Mouse (Mus musculus): Measurements from ENCODE around the gene Csnk1d. TPM values are rescaled to one million over a fixed set of nuclear protein-coding genes. Genes with fewer than 3 reads are reported as not detected.

Csnk1d gene
- 152 and 176 TPM in 2 replicates for polyA plus RNA-seq (2012; ENCODE audit: insufficient read depth, low replicate concordance)

DNA sequence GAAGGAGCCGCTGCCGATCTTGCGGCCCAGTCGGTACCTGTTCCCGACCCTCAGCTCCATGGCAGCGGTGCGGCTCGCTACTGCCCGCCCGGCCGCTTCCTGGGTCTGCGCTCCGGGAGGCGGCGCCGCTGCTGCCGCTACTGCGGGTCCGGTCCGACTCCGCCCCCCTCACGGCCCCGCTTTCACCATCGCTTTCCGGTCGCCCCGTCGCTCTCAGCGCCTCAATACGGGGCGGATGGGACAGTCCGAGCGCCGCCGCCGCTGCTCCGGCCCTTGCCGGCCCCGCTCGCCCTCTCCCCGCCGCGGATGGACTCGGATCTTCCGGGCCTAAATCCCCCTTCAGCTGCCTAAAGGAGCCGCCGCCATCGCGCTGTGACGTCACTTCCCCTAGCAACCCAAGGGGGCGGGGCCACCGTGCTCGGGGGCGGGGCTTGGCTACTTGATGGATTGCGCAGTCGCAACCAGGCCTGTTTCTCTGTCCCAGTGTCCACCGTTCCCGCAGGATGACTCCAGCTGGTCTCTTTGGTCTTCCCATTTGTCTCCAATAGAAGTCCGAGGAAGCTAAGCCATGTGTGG is at the start of gene Csnk1d:
Gene Csnk1d (minus strand): TSS at position 380 of the 576 bp plus-strand sequence.
- no peaks in the 10 kb centered on the region for H3K9me3 ChIP-seq
- peaks cover 64% of the 10 kb centered on the region for H3K36me3 ChIP-seq (replicated peaks; ENCODE audit: low read length)
- H3K27me3 ChIP-seq (replicated peaks), result no peaks in the 10 kb centered on the region
- H3K4me1 ChIP-seq, result peaks cover 77% of the 10 kb centered on the region
- TF ChIP-seq GATA1 (IDR thresholded peaks at IDR 0.05; ENCODE audit: borderline replicate concordance, low read length), result no peak
- no peak for TF ChIP-seq FLI1 (IDR thresholded peaks at IDR 0.05; ENCODE audit: low read length)
- H3K4me3 ChIP-seq (replicated peaks), result peak within 1 kb of the TSS; percentile 95

DNA sequence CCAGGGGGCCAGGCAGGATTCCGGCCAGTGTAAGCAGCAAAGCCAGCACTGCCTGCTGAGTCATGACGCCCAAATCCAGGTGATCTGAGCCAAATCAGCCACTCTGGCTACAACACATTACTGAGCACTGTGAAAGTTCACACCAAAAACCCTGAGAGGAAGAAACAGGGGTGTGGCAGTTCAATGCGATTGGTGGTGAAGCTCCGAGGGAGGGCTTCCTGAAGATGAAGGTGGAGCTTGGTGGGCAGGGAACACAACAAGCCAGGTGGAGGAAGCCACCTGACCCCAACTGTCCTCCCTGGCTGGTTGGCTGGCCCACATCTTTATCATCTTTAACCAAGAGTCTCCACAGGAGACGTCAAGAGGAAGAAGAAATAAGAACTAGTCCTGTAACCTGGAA is 48.2 kb upstream of the Csnk1d start, which contains the start of gene Cd7:
Gene Cd7 (minus strand): TSS at position 117 of the 400 bp plus-strand sequence.
- Histone ChIP-seq H3K4me3 (replicated peaks) (peak within 1 kb of the TSS; percentile 62), H3K4me1 (peaks cover 85% of the 10 kb centered on the region), H3K27me3 (replicated peaks) (peaks cover 75% of the 10 kb centered on the region), H3K36me3 (replicated peaks; ENCODE audit: low read length) (peaks cover 47% of the 10 kb centered on the region), H3K9me3 (no peaks in the 10 kb centered on the region)
- no peak for TF ChIP-seq GATA1 (IDR thresholded peaks at IDR 0.05; ENCODE audit: borderline replicate concordance, low read length)
- no peak for TF ChIP-seq FLI1 (IDR thresholded peaks at IDR 0.05; ENCODE audit: low read length)

DNA sequence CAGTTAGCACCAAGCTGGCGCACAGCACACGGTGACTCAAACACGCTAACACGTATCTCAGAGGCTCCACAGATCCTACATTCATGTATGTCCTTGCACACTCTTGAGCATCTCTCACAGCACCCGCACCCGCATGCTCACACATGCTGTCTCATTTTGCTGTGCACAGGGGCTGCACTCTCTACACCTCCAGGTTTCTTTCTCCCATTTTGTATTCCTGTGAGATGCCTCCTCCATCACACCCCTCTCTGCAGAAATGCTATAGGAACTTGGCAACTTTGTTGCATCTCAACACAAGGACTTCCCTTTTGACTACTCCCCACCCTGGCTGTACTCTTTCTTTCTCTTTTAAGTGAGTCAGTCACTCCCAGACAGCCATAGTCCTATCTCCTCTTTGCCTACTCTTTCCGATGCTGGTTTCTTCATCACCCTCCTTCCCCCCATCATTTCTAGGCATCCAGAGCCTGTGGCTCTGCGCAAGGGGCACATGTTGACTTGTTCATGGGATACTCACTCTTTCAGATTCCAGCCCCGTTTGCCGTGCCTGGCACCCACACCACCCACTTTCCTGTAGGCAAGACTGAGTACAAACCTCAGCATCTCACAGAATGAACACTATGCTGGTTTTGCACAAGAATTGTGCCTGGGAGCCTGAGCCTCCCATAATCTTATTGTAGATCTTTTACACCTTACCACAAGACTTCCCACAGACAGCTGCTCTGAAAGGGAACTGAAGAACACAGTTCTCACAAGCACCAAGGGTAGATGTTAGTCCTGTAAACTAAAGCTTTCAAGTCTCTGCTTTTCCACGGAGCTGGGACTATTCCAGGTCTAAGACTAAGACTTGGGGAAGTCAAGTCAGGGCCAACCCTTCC is 47.5 kb upstream of the Csnk1d start:
- TF ChIP-seq GATA1 (IDR thresholded peaks at IDR 0.05; ENCODE audit: borderline replicate concordance, low read length) (no peak), FLI1 (IDR thresholded peaks at IDR 0.05; ENCODE audit: low read length) (no peak)
- H3K4me3 ChIP-seq (replicated peaks), result peak overlapping the region; percentile 62
- H3K9me3 ChIP-seq, result no peaks in the 10 kb centered on the region
- H3K4me1 ChIP-seq, result peaks cover 85% of the 10 kb centered on the region
- peaks cover 70% of the 10 kb centered on the region for H3K27me3 ChIP-seq (replicated peaks)
- H3K36me3 ChIP-seq (replicated peaks; ENCODE audit: low read length), result peaks cover 41% of the 10 kb centered on the region

DNA sequence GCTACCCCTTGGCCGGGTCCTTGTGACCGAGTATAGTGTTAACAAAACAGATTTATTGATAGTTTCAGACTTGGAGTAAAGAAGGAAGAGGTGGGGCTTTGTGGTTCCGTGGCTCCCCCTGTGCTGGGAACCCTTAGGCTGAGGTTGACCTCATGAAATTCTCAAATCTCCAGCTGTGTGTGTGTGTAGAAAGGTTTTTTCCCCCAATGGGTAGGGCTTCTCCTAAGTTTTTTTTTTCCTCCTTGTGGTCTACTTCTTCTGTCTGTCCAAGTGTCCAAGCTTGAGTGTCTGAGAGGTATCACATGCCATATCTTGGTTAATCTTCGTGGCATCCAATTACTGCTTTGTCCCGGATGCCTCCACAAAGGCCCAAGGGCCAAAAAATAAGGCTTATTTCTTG is 42.0 kb upstream of the Csnk1d start:
- Histone ChIP-seq H3K27me3 (replicated peaks) (peaks cover 51% of the 10 kb centered on the region), H3K4me1 (peaks cover 81% of the 10 kb centered on the region), H3K4me3 (replicated peaks) (no peak overlapping the region), H3K9me3 (no peaks in the 10 kb centered on the region), H3K36me3 (replicated peaks; ENCODE audit: low read length) (peaks cover 13% of the 10 kb centered on the region)
- TF ChIP-seq GATA1 (IDR thresholded peaks at IDR 0.05; ENCODE audit: borderline replicate concordance, low read length) (no peak), FLI1 (IDR thresholded peaks at IDR 0.05; ENCODE audit: low read length) (no peak)

DNA sequence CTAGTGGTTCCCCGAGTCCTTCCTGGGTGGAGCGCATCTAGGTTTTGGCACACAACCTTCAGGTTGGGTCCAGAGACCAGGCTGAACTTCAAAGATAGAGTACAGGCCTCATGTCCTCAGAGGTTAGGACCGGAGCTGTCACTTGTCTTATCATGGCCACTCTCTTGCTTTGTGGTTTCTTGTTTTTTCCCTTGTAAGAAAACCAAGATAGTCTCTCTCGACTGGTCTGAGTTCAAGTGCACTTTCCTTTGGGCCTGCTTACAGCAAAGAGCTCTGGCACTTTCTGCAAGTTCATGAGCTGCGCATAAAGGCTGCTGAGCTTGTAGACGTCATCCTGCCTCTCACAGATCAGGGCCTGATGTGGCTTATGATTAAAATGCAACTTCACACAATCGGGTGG is 36.1 kb upstream of the Csnk1d start:
- Histone ChIP-seq H3K27me3 (replicated peaks) (peaks cover 28% of the 10 kb centered on the region), H3K4me3 (replicated peaks) (peak overlapping the region; percentile 68)

DNA sequence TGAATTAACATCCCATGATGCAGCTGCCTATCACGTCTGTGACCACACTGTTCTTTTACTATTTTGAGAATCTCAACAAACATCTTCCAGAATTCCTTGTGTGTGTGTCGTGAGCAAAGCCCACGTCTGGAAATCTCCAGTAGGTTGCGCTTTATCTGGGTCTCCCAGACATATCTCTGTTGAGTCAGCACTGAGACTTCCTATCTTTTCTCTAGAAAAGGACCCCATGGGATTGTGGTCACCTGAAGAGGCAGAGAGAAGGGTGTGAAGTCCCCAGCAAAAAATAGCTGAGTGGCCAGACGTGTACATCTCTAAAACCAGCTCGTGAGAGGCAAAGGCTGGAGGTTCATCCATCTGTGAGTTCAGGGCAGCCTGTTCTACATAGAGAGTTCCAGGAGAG is 33.0 kb upstream of the Csnk1d start:
- peaks cover 53% of the 10 kb centered on the region for H3K27me3 ChIP-seq (replicated peaks)

More for the DNA sequence above, 36.1 kb upstream of the Csnk1d start:
- Histone ChIP-seq H3K4me1 (peaks cover 59% of the 10 kb centered on the region), H3K9me3 (no peaks in the 10 kb centered on the region), H3K36me3 (replicated peaks; ENCODE audit: low read length) (no peaks in the 10 kb centered on the region)
- no peak for TF ChIP-seq FLI1 (IDR thresholded peaks at IDR 0.05; ENCODE audit: low read length)
- no peak for TF ChIP-seq GATA1 (IDR thresholded peaks at IDR 0.05; ENCODE audit: borderline replicate concordance, low read length)

DNA sequence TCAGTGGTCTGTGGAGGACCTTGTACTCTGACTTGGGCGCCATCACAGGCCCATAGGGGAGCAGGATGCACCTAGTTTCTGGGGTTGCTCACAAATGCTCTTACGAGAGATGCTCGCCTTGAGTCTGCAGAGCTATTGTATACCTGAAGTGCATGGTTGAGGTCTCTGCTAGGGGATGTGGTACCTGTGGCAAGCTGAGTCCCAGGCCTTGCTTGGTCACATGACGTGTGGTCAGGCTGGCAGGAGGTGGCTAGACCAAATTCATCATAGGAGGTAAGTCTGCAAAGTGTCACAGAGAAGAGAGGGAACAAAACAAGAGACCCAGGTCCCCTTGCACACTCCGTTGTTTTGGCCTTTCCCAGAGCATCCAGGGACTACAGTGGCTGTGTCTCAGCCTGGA is 28.4 kb upstream of the Csnk1d start:
- Histone ChIP-seq H3K36me3 (replicated peaks; ENCODE audit: low read length) (no peaks in the 10 kb centered on the region), H3K4me1 (peaks cover 78% of the 10 kb centered on the region), H3K4me3 (replicated peaks) (no peak overlapping the region), H3K27me3 (replicated peaks) (peaks cover 74% of the 10 kb centered on the region), H3K9me3 (no peaks in the 10 kb centered on the region)
- TF ChIP-seq GATA1 (IDR thresholded peaks at IDR 0.05; ENCODE audit: borderline replicate concordance, low read length), result no peak
- no peak for TF ChIP-seq FLI1 (IDR thresholded peaks at IDR 0.05; ENCODE audit: low read length)

More for the DNA sequence above, 33.0 kb upstream of the Csnk1d start:
- no peak for TF ChIP-seq GATA1 (IDR thresholded peaks at IDR 0.05; ENCODE audit: borderline replicate concordance, low read length)
- TF ChIP-seq FLI1 (IDR thresholded peaks at IDR 0.05; ENCODE audit: low read length), result no peak
- Histone ChIP-seq H3K9me3 (no peaks in the 10 kb centered on the region), H3K4me3 (replicated peaks) (no peak overlapping the region), H3K4me1 (peaks cover 66% of the 10 kb centered on the region), H3K36me3 (replicated peaks; ENCODE audit: low read length) (no peaks in the 10 kb centered on the region)

DNA sequence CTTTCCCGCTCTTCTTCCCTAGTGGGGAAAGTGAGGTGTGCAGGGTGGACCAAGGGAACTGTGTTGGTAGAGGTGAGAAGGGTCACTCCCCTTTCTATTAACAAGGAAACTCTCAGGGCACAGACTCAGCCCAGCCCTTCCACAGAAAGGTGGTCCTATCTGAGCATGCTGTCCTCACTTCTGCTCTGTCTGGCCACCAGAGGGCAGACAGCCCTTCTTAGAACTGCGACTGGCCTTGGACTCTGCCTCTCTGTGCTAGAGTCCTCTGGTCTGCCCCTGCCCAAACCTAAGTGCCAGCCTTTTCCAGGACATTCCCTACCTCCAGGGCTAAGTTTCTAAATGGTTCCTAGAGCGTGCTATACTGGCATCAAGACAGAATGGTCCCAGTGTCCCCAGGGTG is 26.6 kb upstream of the Csnk1d start:
- no peak for TF ChIP-seq FLI1 (IDR thresholded peaks at IDR 0.05; ENCODE audit: low read length)
- no peak for TF ChIP-seq GATA1 (IDR thresholded peaks at IDR 0.05; ENCODE audit: borderline replicate concordance, low read length)
- Histone ChIP-seq H3K27me3 (replicated peaks) (peaks cover 77% of the 10 kb centered on the region), H3K4me3 (replicated peaks) (no peak overlapping the region), H3K4me1 (peaks cover 69% of the 10 kb centered on the region), H3K9me3 (no peaks in the 10 kb centered on the region), H3K36me3 (replicated peaks; ENCODE audit: low read length) (no peaks in the 10 kb centered on the region)

DNA sequence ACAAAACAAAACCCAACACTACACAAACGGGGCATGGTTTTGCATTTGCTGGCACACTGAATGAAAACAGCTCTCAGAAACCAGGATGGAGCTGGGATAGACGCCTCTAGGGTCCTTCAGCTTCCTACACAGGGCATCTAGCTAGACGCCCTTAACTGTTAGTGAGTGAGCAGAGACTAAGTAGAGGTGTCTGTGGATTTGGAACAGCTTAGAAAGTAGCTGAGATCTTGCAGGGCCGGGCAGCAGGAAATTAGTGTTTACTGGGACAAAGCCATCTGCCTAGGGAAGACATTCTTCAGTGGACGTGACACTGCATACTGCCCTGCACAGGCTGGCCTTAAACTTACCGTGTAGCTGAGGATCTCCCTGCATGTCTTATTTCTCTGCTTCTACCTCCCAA is 24.3 kb upstream of the Csnk1d start:
- Histone ChIP-seq H3K4me1 (peaks cover 54% of the 10 kb centered on the region), H3K4me3 (replicated peaks) (no peak overlapping the region), H3K27me3 (replicated peaks) (peaks cover 70% of the 10 kb centered on the region), H3K36me3 (replicated peaks; ENCODE audit: low read length) (no peaks in the 10 kb centered on the region), H3K9me3 (no peaks in the 10 kb centered on the region)
- TF ChIP-seq FLI1 (IDR thresholded peaks at IDR 0.05; ENCODE audit: low read length), result no peak
- no peak for TF ChIP-seq GATA1 (IDR thresholded peaks at IDR 0.05; ENCODE audit: borderline replicate concordance, low read length)

DNA sequence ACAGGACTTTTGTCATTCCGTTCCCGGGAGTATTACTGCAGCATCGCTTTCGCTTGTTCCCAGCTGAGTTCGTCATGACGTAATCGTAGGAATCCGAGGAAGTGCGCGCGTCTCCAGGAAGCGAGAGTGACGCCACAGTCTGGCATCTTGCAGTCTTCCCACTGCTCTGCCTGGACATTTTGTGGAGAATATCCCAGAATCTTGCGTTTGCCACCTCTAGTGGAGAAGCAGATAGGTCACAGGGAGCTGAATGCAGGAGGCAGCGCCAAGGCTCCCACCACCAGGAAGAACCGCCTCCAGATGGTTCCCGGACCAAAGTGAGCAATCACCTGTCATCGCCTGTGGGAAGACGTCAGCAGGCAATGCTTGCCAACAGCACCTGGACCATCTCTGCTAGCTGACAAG is 23.8 kb upstream of the Csnk1d start:
- Histone ChIP-seq H3K4me1 (peaks cover 52% of the 10 kb centered on the region), H3K27me3 (replicated peaks) (peaks cover 65% of the 10 kb centered on the region), H3K4me3 (replicated peaks) (peak overlapping the region; percentile 78), H3K36me3 (replicated peaks; ENCODE audit: low read length) (no peaks in the 10 kb centered on the region), H3K9me3 (no peaks in the 10 kb centered on the region)
- TF ChIP-seq FLI1 (IDR thresholded peaks at IDR 0.05; ENCODE audit: low read length) (no peak), GATA1 (IDR thresholded peaks at IDR 0.05; ENCODE audit: borderline replicate concordance, low read length) (no peak)

Data from megakaryocyte, embryonic 14.5 days (primary cell).